Comparison of ENCODE assay signal across 7 mouse cellular contexts in the genomic region with DNA sequence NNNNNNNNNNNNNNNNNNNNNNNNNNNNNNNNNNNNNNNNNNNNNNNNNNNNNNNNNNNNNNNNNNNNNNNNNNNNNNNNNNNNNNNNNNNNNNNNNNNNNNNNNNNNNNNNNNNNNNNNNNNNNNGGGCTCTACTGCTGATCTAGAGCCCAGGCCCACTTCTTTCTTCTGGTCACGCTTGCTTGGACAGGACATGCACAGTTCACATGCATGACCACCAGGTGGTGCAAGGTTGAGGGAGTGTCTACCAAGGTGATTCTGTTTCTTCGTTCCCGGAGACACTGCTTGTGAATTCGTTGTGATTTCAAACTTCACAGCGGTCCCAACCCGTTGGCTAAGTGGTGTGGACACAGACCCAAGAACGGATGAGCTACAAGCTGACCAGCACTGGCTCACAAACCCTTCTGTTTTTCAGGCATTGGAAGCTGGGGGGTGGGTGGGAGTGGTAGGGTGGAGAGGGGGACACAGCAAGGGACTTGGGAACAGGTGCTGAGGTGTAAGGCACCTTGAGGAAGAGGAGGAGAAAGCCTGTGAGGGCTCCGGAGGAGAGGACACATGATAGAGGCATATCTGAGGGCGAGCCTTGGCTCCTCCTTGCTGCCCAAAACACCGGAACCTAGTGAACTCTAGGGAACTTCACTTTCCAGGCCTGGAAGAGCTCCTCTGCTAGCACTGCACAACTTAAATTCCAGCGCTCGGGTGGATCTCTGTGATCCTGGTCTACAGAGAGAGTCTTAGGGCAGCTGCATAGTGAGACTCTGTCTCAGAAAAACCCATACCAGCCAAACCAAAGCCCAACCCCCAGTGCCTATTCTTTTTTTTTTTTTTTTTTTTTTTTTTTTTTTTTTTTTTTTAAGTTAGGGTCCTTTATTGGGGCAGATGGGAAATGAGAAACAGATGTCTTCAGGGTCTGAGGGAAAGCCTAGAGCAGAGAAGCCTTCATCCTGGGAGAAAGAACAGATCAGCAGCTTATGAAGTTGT. TPM values are rescaled to one million over a fixed set of nuclear protein-coding genes. Genes with fewer than 3 reads are reported as not detected.
A peak's percentile ranks its signal among the peaks of the same experiment; 100 is the strongest.
DNase-seq lines count a peak whose midpoint lies in the region; ATAC-seq and TF ChIP-seq lines count a peak whose summit lies in the region.

No protein-coding gene starts in this region.

- no peak overlapping the region for H3K4me3 ChIP-seq in cortical plate, adult 2 months (ENCODE audit: insufficient read depth, low read length)
- 0 out of 2 replicates have a peak overlapping the region, but pooled peaks have one; percentile 2 for H3K4me3 ChIP-seq in intestine, embryonic 14.5 days (ENCODE audit: low read depth, low read length)
- H3K4me3 ChIP-seq in limb, embryonic 12.5 days (replicated peaks), result peak overlapping the region; percentile 26
- no peak overlapping the region for H3K4me3 ChIP-seq in midbrain, embryonic 14.5 days (replicated peaks; ENCODE audit: low read depth, low read length)

- H3K4me1 ChIP-seq in cortical plate, adult 2 months (ENCODE audit: control insufficient read depth, insufficient read depth, low read length), result no peaks in the 10 kb centered on the region
- peaks cover 5% of the 10 kb centered on the region; the same call in 1 of the 2 replicates for H3K4me1 ChIP-seq in intestine, embryonic 14.5 days (replicated peaks; ENCODE audit: control insufficient read depth, insufficient read depth, low read length)
- peaks cover 16% of the 10 kb centered on the region for H3K4me1 ChIP-seq in limb, embryonic 12.5 days (replicated peaks)
- H3K4me1 ChIP-seq in midbrain, embryonic 14.5 days (ENCODE audit: control insufficient read depth, insufficient read depth, low read length), result 0 out of 2 replicates have a peak, but pooled peaks cover 4% of the 10 kb centered on the region

- H3K9me3 ChIP-seq in intestine, embryonic 14.5 days (ENCODE audit: control insufficient read depth, low read length), result no peaks in the 10 kb centered on the region
- no peaks in the 10 kb centered on the region for H3K9me3 ChIP-seq in limb, embryonic 12.5 days
- H3K9me3 ChIP-seq in midbrain, embryonic 14.5 days (ENCODE audit: control insufficient read depth, low read length), result no peaks in the 10 kb centered on the region

- H3K27me3 ChIP-seq in intestine, embryonic 14.5 days (replicated peaks; ENCODE audit: control insufficient read depth, insufficient read depth, low read length), result no peaks in the 10 kb centered on the region
- H3K27me3 ChIP-seq in limb, embryonic 12.5 days, result no peaks in the 10 kb centered on the region
- H3K27me3 ChIP-seq in midbrain, embryonic 14.5 days (ENCODE audit: control insufficient read depth, insufficient read depth, low read length), result no peaks in the 10 kb centered on the region

- peak; percentile 57 for ATAC-seq in intestine, embryonic 14.5 days (replicated peaks; ENCODE audit: low FRiP score, low TSS enrichment, low read depth)
- ATAC-seq in limb, embryonic 12.5 days (ENCODE audit: insufficient number of reproducible peaks, insufficient read depth, low FRiP score, low TSS enrichment, low read depth), result peak; percentile 50
- peak; percentile 59; the same call in 1 of the 2 replicates for ATAC-seq in midbrain, embryonic 14.5 days (ENCODE audit: low FRiP score, low TSS enrichment)

- peak overlapping the region; percentile 40 for H3K4me2 ChIP-seq in intestine, embryonic 14.5 days (ENCODE audit: low read length)
- peak overlapping the region; percentile 64 for H3K4me2 ChIP-seq in limb, embryonic 12.5 days
- peak overlapping the region; percentile 40 for H3K4me2 ChIP-seq in midbrain, embryonic 14.5 days (ENCODE audit: low read length)

- H3K27ac ChIP-seq in cortical plate, adult 2 months (ENCODE audit: insufficient read depth, low read length), result no peak overlapping the region
- H3K27ac ChIP-seq in intestine, embryonic 14.5 days (ENCODE audit: low read depth), result peak overlapping the region; percentile 73; the same call in 1 of the 2 replicates
- peak overlapping the region; percentile 82; the same call in 1 of the 2 replicates for H3K27ac ChIP-seq in limb, embryonic 12.5 days
- no peak overlapping the region for H3K27ac ChIP-seq in midbrain, embryonic 14.5 days (replicated peaks; ENCODE audit: low read depth, low read length)

- peak; percentile 69 to 71 for DNase-seq in adrenal gland, adult 18-20 months (ENCODE audit: low spot score in 2 of 2)
- DNase-seq in gastrocnemius, postnatal 25 days, result peak; percentile 60
- DNase-seq in intestine, embryonic 14.5 days (ENCODE audit: low spot score), result peak; percentile 91
- peak; percentile 85 for DNase-seq in midbrain, embryonic 14.5 days
- DNase-seq in spleen, postnatal 10 days (ENCODE audit: low spot score in 2 of 2), result peak; percentile 63 to 84

- H3K36me3 ChIP-seq in intestine, embryonic 14.5 days (ENCODE audit: control insufficient read depth, insufficient read depth, low read length), result no peaks in the 10 kb centered on the region
- H3K36me3 ChIP-seq in limb, embryonic 12.5 days, result no peaks in the 10 kb centered on the region
- H3K36me3 ChIP-seq in midbrain, embryonic 14.5 days (ENCODE audit: control insufficient read depth, insufficient read depth, low read length), result no peaks in the 10 kb centered on the region

- TF ChIP-seq POLR2A in cortical plate, adult 2 months (IDR thresholded peaks at IDR 0.05; ENCODE audit: extremely low read depth, insufficient read depth, low read length), result no peak

- 20% methylated on average over 12 of the region's 12 CpGs for WGBS in intestine, embryonic 14.5 days
- WGBS in limb, embryonic 12.5 days, result 5% methylated on average over 12 of the region's 12 CpGs
- 20% methylated on average over 12 of the region's 12 CpGs for WGBS in midbrain, embryonic 14.5 days

- peak; percentile 84 for TF ChIP-seq CTCF in cortical plate, adult 2 months (IDR thresholded peaks at IDR 0.05; ENCODE audit: extremely low read depth, insufficient read depth, low read length)

- no peak overlapping the region for H3K9ac ChIP-seq in intestine, embryonic 14.5 days (ENCODE audit: low read length)
- H3K9ac ChIP-seq in limb, embryonic 12.5 days (replicated peaks), result peak overlapping the region; percentile 34; the same call in 1 of the 2 replicates
- H3K9ac ChIP-seq in midbrain, embryonic 14.5 days (replicated peaks; ENCODE audit: low read length), result no peak overlapping the region

RNA-seq across cellular contexts. Expression of a gene that starts 16.8 kb away (rescaled TPM):
- total RNA-seq in adrenal gland, adult 18-20 months (2021), result 10 to 100 TPM; 50.5 to 61.7 TPM
- polyA plus RNA-seq in cortical plate, adult 2 months (2012; rRNA removed), result 47.0 and 49.8 TPM in 2 replicates
- total RNA-seq in gastrocnemius, postnatal 25 days (2021), result 10 to 100 TPM; 25.3 to 26.2 TPM
- polyA plus RNA-seq in intestine, embryonic 14.5 days (2014; fragmentation: Nextera tagmentation; extraction: Ambion mirVana), result 155 and 169 TPM in 2 replicates
- polyA plus RNA-seq in limb, embryonic 12.5 days (2016; fragmentation: Nextera tagmentation; extraction: Ambion mirVana), result 159 and 160 TPM in 2 replicates
- polyA plus RNA-seq in midbrain, embryonic 14.5 days (2014; fragmentation: Nextera tagmentation; extraction: Ambion mirVana), result 114 and 136 TPM in 2 replicates

RNA-seq across cellular contexts. Expression of a gene that starts 52.6 kb away (rescaled TPM):
- total RNA-seq in adrenal gland, adult 18-20 months (2021), result 100 to 1,000 TPM; 775 to 974 TPM
- polyA plus RNA-seq in cortical plate, adult 2 months (2012; rRNA removed), result 98.3 and 98.7 TPM in 2 replicates
- 10 to 100 TPM; 44.5 to 50.1 TPM for total RNA-seq in gastrocnemius, postnatal 25 days (2021)
- polyA plus RNA-seq in intestine, embryonic 14.5 days (2014; fragmentation: Nextera tagmentation; extraction: Ambion mirVana), result 338 and 347 TPM in 2 replicates
- polyA plus RNA-seq in limb, embryonic 12.5 days (2016; fragmentation: Nextera tagmentation; extraction: Ambion mirVana), result 459 and 511 TPM in 2 replicates
- polyA plus RNA-seq in midbrain, embryonic 14.5 days (2014; fragmentation: Nextera tagmentation; extraction: Ambion mirVana), result 669 and 677 TPM in 2 replicates

Comparison
In these comparisons a context has a peak if more than half of its experiments do, and no peak if none do; other contexts are left out.
1. H3K27ac ChIP-seq: peak in intestine, embryonic 14.5 days (single experiment) and limb, embryonic 12.5 days (single experiment); none in cortical plate, adult 2 months (single experiment) and midbrain, embryonic 14.5 days (single experiment).
2. H3K4me3 ChIP-seq: peak in intestine, embryonic 14.5 days (single experiment) and limb, embryonic 12.5 days (single experiment); none in cortical plate, adult 2 months (single experiment) and midbrain, embryonic 14.5 days (single experiment).
3. Peak in every context shown above with its lines, with median percentiles within 50 percentile points of each other: DNase-seq, ATAC-seq and H3K4me2 ChIP-seq.